Mouse (Mus musculus): Measurements from ENCODE around the gene Tmem259. TPM values are rescaled to one million over a fixed set of nuclear protein-coding genes. Genes with fewer than 3 reads are reported as not detected.
A peak's percentile ranks its signal among the peaks of the same experiment; 100 is the strongest.

Tmem259 gene
- polyA plus RNA-seq, 1 experiment from 2014 or later = 22.5 TPM

GRCm38 (mm10) chr10:79933861-79934260 lies 50.3 kb downstream of the Tmem259 start:
- no peaks in the 10 kb centered on the region for H3K9me3 ChIP-seq
- no peaks in the 10 kb centered on the region for H3K27me3 ChIP-seq
- H3K4me2 ChIP-seq = no peak overlapping the region
- ATAC-seq (ENCODE audit: insufficient number of reproducible peaks, insufficient read depth, low FRiP score, low TSS enrichment, low read depth) = no peak
- H3K9ac ChIP-seq (replicated peaks) = no peak overlapping the region
- 74% methylated on average over 6 of the region's 6 CpGs for WGBS
- peaks cover 91% of the 10 kb centered on the region for H3K4me1 ChIP-seq (replicated peaks)
- peak overlapping the region; percentile 82; the same call in 1 of the 2 replicates for H3K27ac ChIP-seq
- peaks cover 83% of the 10 kb centered on the region for H3K36me3 ChIP-seq
- H3K4me3 ChIP-seq (replicated peaks) = no peak overlapping the region

- Histone ChIP-seq H3K4me2 (peak overlapping the region; percentile 30; the same call in 1 of the 2 replicates), H3K4me3 (replicated peaks) (no peak overlapping the region; the same call in 1 of the 2 replicates)
- 45% methylated on average over 9 of the region's 9 CpGs for WGBS
Measured at GRCm38 (mm10) chr10:79933145-79933679, 50.9 kb downstream of the Tmem259 start.

DNA sequence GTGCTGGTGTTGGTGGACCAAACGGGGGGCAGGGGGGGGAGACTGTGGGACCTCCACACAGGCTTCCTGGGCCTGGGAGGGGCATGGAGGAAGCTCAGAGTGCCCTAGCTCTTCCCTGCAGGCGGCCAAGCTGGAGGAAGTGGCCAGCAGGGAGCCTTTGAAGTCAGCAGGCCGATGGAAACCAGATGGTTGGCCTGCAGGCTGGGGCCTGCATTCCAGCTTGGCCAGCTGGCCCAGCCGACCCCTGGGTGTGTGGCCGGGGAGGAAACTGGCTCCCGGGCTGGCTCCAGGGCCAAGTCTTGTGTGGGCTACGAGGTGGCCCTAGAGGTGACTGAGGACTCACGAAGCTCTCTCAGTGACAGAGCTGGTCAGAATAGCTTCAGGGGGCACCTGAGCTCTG lies 51.4 kb downstream of the Tmem259 start:
- Histone ChIP-seq H3K4me2 (peak overlapping the region; percentile 30), H3K9me3 (no peaks in the 10 kb centered on the region), H3K9ac (replicated peaks) (peak overlapping the region; percentile 35; the same call in 1 of the 2 replicates), H3K27me3 (no peaks in the 10 kb centered on the region), H3K4me1 (replicated peaks) (peaks cover 89% of the 10 kb centered on the region), H3K27ac (peak overlapping the region; percentile 82), H3K4me3 (replicated peaks) (peak overlapping the region; percentile 19; the same call in 1 of the 2 replicates), H3K36me3 (peaks cover 73% of the 10 kb centered on the region)
- no peak for ATAC-seq (ENCODE audit: insufficient number of reproducible peaks, insufficient read depth, low FRiP score, low TSS enrichment, low read depth)
- 3% methylated on average over 8 of the region's 8 CpGs for WGBS

More at GRCm38 (mm10) chr10:79933145-79933679, 50.9 kb downstream of the Tmem259 start:
- H3K36me3 ChIP-seq = peaks cover 78% of the 10 kb centered on the region
- no peaks in the 10 kb centered on the region for H3K27me3 ChIP-seq
- no peak overlapping the region; the same call in 1 of the 2 replicates for H3K9ac ChIP-seq (replicated peaks)
- no peaks in the 10 kb centered on the region for H3K9me3 ChIP-seq
- peaks cover 94% of the 10 kb centered on the region for H3K4me1 ChIP-seq (replicated peaks)
- no peak for ATAC-seq (ENCODE audit: insufficient number of reproducible peaks, insufficient read depth, low FRiP score, low TSS enrichment, low read depth)
- peak overlapping the region; percentile 82 for H3K27ac ChIP-seq

DNA sequence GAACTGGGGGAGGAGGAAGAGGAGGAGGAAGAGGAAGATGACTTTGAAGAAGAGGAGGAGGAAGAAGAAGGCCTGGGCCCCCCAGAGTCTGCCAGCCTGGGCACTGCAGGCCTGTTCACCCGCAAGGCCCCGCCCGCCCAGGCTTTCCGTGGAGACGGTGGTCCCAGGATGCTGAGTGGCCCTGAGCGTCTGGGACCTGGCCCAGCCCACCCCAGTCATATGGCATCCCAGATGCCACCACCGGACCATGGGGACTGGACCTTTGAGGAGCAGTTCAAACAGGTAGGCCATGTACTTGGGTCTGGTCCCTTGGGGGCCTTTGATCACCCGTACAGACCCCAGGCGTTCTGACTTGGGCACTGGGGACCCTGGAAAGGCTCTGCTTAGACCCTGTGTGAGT lies 52.3 kb downstream of the Tmem259 start:
- Histone ChIP-seq H3K9ac (replicated peaks) (peak overlapping the region; percentile 8; the same call in 1 of the 2 replicates), H3K4me2 (no peak overlapping the region), H3K27ac (peak overlapping the region; percentile 82), H3K4me3 (replicated peaks) (no peak overlapping the region), H3K36me3 (peaks cover 64% of the 10 kb centered on the region), H3K27me3 (no peaks in the 10 kb centered on the region), H3K9me3 (no peaks in the 10 kb centered on the region), H3K4me1 (replicated peaks) (peaks cover 83% of the 10 kb centered on the region)
- 76% methylated on average over 9 of the region's 9 CpGs for WGBS
- ATAC-seq (ENCODE audit: insufficient number of reproducible peaks, insufficient read depth, low FRiP score, low TSS enrichment, low read depth) = no peak

- no peak for ATAC-seq (ENCODE audit: insufficient number of reproducible peaks, insufficient read depth, low FRiP score, low TSS enrichment, low read depth)
- no peak overlapping the region for H3K9ac ChIP-seq (replicated peaks)
- no peak overlapping the region for H3K27ac ChIP-seq
- H3K4me1 ChIP-seq (replicated peaks) = peaks cover 80% of the 10 kb centered on the region
- H3K4me2 ChIP-seq = 0 out of 2 replicates have a peak overlapping the region, but pooled peaks have one; percentile 17
- WGBS = 87% methylated on average over 16 of the region's 16 CpGs
- H3K36me3 ChIP-seq = peaks cover 55% of the 10 kb centered on the region
- no peaks in the 10 kb centered on the region for H3K9me3 ChIP-seq
- H3K4me3 ChIP-seq (replicated peaks) = 0 out of 2 replicates have a peak overlapping the region, but pooled peaks have one; percentile 2
- no peaks in the 10 kb centered on the region for H3K27me3 ChIP-seq
Measured at GRCm38 (mm10) chr10:79930826-79931186, 53.3 kb downstream of the Tmem259 start.

DNA sequence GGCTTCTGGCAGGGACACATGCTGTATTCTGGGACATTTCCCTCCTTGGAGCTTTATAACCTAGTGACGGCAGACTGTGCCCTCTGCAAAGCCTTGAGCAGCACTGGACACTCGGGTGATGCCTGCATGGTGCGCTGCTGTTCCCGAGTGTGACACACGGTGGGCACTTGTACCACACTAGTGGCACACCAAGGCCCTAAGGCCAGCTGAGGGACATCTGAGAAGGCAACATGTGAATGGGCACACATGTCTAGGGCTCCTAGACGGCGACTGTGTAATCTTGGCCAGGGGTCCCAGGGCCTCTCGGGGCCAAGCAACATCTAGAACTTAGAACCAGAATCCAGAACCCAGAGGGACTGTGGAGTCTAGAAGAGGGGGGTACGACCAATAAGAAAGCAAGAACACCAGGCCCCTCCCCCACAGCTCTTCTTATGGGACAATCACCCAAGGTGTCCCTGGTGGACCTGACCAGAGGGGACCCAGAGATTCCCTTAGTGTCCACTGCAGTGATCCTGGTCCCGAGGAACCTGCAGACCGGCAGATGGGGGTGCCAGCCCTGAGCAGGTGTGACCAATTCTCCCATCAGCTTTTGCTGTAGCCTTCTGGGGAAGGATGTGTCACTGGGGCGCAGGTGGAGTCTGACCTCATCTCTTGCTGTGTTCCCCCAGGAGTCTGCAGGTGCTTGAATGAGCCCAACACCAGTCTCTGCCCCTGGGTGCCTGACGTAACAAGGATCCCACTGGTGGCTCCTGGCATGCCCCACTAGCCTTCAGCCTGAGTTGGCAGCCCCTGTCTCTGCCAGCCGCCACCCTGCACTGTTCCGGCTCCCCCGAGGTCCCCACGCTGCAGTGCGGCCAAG lies 53.9 kb downstream of the Tmem259 start:
- Histone ChIP-seq H3K4me2 (peak overlapping the region; percentile 87), H3K9ac (replicated peaks) (no peak overlapping the region; the same call in 1 of the 2 replicates), H3K36me3 (peaks cover 50% of the 10 kb centered on the region), H3K27ac (peak overlapping the region; percentile 97; the same call in 1 of the 2 replicates), H3K9me3 (no peaks in the 10 kb centered on the region), H3K4me1 (replicated peaks) (peaks cover 79% of the 10 kb centered on the region), H3K27me3 (no peaks in the 10 kb centered on the region), H3K4me3 (replicated peaks) (0 out of 2 replicates have a peak overlapping the region, but pooled peaks have one; percentile 97)
- WGBS = 85% methylated on average over 18 of the region's 18 CpGs
- no peak for ATAC-seq (ENCODE audit: insufficient number of reproducible peaks, insufficient read depth, low FRiP score, low TSS enrichment, low read depth)

DNA sequence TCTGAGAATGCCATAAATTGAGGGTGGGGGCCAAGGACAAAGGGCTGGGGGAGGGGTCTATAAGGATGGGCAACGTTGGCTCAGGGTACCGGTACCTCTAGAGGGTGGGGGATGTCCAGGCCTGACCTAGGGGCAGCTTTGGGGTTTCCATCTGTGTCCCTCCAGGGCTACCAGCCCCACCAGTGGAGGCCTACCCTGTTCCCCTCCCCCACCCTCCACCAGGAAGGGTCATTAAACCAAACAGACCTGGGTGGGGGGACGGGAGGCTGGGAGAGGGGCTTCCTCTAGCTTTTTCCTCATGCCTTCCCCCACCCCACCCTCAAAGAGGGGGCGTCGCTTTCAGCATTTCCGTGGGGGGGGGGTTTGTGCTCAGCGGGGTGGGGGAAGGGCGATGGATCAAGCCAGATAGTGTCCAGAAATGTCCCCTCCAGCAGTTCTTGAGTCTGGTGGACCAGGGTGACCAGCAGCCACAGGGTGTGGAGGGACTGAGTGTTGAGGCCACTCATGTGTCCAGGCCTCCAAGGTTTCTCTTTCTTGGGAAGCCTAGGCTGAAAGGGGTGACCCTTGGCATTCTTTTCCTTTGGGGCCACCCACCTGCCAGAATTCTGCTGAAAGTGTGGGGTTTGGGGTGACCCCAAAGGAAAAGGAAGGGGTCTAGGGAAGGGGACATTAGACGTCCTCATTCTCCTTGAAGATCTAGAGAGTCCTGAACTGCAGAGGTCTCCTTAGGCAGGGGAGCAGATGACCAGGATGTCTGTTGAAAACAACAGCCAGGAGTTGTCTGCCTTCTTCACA lies 55.0 kb downstream of the Tmem259 start:
- H3K4me1 ChIP-seq (replicated peaks) = peaks cover 69% of the 10 kb centered on the region

DNA sequence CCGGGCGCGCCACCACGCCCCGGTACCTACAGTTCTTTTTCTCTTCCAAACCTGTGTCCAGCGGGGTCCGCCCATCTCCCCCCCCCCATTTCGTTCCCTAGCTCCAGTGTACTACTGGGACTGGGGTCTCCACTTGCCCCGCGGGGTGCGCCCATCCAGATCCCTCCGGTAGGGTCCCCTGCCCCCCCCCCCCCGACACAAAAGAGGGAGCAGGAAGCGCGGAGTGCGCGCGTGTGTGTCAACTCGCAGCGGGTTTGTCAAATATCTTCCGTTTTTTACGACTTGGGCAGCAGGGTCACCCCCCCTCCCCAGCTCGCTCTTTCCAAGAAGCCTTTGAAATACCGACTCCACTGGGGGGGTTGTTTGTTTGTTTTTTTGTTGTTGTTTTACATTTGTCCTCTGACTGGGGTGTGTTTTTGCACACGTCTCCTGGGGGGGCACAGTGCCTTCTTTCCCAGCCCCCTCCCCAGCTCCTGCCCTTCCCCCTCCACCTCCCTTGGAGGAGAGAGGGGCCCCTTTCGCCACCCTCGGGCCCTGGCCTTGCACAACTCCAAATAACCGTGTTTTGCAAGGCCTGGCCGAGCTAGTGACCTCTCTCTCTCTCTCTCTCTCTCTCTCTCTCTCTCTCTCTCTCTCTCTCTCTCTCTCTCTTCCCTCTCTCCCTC lies 56.0 kb downstream of the Tmem259 start:
- peaks cover 59% of the 10 kb centered on the region for H3K4me1 ChIP-seq (replicated peaks)
- ATAC-seq (ENCODE audit: insufficient number of reproducible peaks, insufficient read depth, low FRiP score, low TSS enrichment, low read depth) = no peak
- peak overlapping the region; percentile 97 for H3K4me3 ChIP-seq (replicated peaks)
- peak overlapping the region; percentile 87 for H3K4me2 ChIP-seq
- peak overlapping the region; percentile 97 for H3K27ac ChIP-seq
- WGBS = under 1% methylated on average over 27 of the region's 29 CpGs
- peaks cover 29% of the 10 kb centered on the region for H3K36me3 ChIP-seq
- peaks cover 12% of the 10 kb centered on the region for H3K27me3 ChIP-seq
- H3K9me3 ChIP-seq = no peaks in the 10 kb centered on the region
- peak overlapping the region; percentile 90 for H3K9ac ChIP-seq (replicated peaks)

More for the DNA sequence above, 55.0 kb downstream of the Tmem259 start:
- peak overlapping the region; percentile 97 for H3K27ac ChIP-seq
- H3K36me3 ChIP-seq = peaks cover 39% of the 10 kb centered on the region
- H3K9ac ChIP-seq (replicated peaks) = peak overlapping the region; percentile 90
- peak overlapping the region; percentile 97 for H3K4me3 ChIP-seq (replicated peaks)
- peaks cover 2% of the 10 kb centered on the region for H3K27me3 ChIP-seq
- H3K9me3 ChIP-seq = no peaks in the 10 kb centered on the region
- no peak for ATAC-seq (ENCODE audit: insufficient number of reproducible peaks, insufficient read depth, low FRiP score, low TSS enrichment, low read depth)
- WGBS = 9% methylated on average over 9 of the region's 9 CpGs
- H3K4me2 ChIP-seq = peak overlapping the region; percentile 87

- no peak; the same call in 1 of the 2 replicates for ATAC-seq (ENCODE audit: insufficient number of reproducible peaks, insufficient read depth, low FRiP score, low TSS enrichment, low read depth)
- peak overlapping the region; percentile 87 for H3K4me2 ChIP-seq
- WGBS = under 1% methylated on average over 54 of the region's 54 CpGs
- H3K36me3 ChIP-seq = peaks cover 23% of the 10 kb centered on the region
- peak overlapping the region; percentile 97 for H3K27ac ChIP-seq
- peak overlapping the region; percentile 90 for H3K9ac ChIP-seq (replicated peaks)
- H3K27me3 ChIP-seq = peaks cover 19% of the 10 kb centered on the region
- H3K4me3 ChIP-seq (replicated peaks) = peak overlapping the region; percentile 97
- H3K9me3 ChIP-seq = no peaks in the 10 kb centered on the region; the same call in 1 of the 2 replicates
- peaks cover 52% of the 10 kb centered on the region for H3K4me1 ChIP-seq (replicated peaks)
Measured at GRCm38 (mm10) chr10:79927324-79928029, 56.7 kb downstream of the Tmem259 start.
